Mouse (Mus musculus) ovary, postnatal 10 days (tissue): ENCODE measurements around the gene Atp5b.
"Not testable (repeated sequence)": the region's sequence is repeated elsewhere in the genome, so short reads cannot be mapped to it uniquely, and the experiment has no call there.

Experiments
- DNase-seq: peaks from one replicate; pipeline ENCODE4 v3.0.0; 2022; ENCODE audit warnings: low spot score

Gene Atp5b

GRCm38 (mm10) chr10:128082880-128083421, at the start of gene Atp5b:
Gene Atp5b (plus strand): TSS chr10:128083273.
- peak; percentile 93 for DNase-seq

GRCm38 (mm10) chr10:128036746-128037425, 46.2 kb upstream of the Atp5b start:
- DNase-seq = no peak

- DNase-seq = no peak
Observed at GRCm38 (mm10) chr10:128037921-128038320, 45.2 kb upstream of the Atp5b start.

GRCm38 (mm10) chr10:128039167-128039566, 43.9 kb upstream of the Atp5b start:
- DNase-seq = no peak

GRCm38 (mm10) chr10:128039858-128040257, 43.2 kb upstream of the Atp5b start:
- DNase-seq = no peak

- DNase-seq = no peak
Observed at GRCm38 (mm10) chr10:128040293-128040692, 42.8 kb upstream of the Atp5b start.

GRCm38 (mm10) chr10:128041636-128042035, 41.4 kb upstream of the Atp5b start:
- DNase-seq = no peak

- DNase-seq = no peak
Observed at GRCm38 (mm10) chr10:128042466-128042865, 40.6 kb upstream of the Atp5b start.

GRCm38 (mm10) chr10:128043041-128043835, 39.8 kb upstream of the Atp5b start:
- DNase-seq = no peak

GRCm38 (mm10) chr10:128048157-128048556, 34.9 kb upstream of the Atp5b start:
- DNase-seq = no peak

- no peak for DNase-seq
Observed at GRCm38 (mm10) chr10:128049741-128050140, 33.3 kb upstream of the Atp5b start.

- no peak for DNase-seq
Observed at GRCm38 (mm10) chr10:128050355-128050754, 32.7 kb upstream of the Atp5b start.

GRCm38 (mm10) chr10:128051589-128051988, 31.5 kb upstream of the Atp5b start:
- DNase-seq = no peak

GRCm38 (mm10) chr10:128052136-128052535, 30.9 kb upstream of the Atp5b start:
- DNase-seq = not testable (repeated sequence)

- DNase-seq = no peak
Observed at GRCm38 (mm10) chr10:128053001-128053400, 30.1 kb upstream of the Atp5b start.

GRCm38 (mm10) chr10:128058184-128058583, 24.9 kb upstream of the Atp5b start:
- no peak for DNase-seq

GRCm38 (mm10) chr10:128058601-128059151, 24.4 kb upstream of the Atp5b start, which contains the start of gene Ptges3:
Gene Ptges3 (plus strand): TSS chr10:128058954.
- peak; percentile 97 for DNase-seq

GRCm38 (mm10) chr10:128059207-128059981, 23.7 kb upstream of the Atp5b start:
- DNase-seq = no peak

- no peak for DNase-seq
Observed at GRCm38 (mm10) chr10:128061109-128061508, 22.0 kb upstream of the Atp5b start.

GRCm38 (mm10) chr10:128062221-128062989, 20.7 kb upstream of the Atp5b start:
- no peak for DNase-seq

- DNase-seq = no peak
Observed at GRCm38 (mm10) chr10:128066072-128066471, 17.0 kb upstream of the Atp5b start.
